Mouse (Mus musculus) forebrain, embryonic 11.5 days (tissue): ENCODE measurements around the gene Disc1. TPM values are rescaled to one million over a fixed set of nuclear protein-coding genes. Genes with fewer than 3 reads are reported as not detected.

Source experiments
- ATAC-seq: fragments of 200-750 bp; cut with Nextera tagmentation; replicated peaks from 2 replicates; pipeline ENCODE4 v1.8.0; 2017; ENCODE audit warnings: moderate TSS enrichment; ENCODE audit not compliant: low FRiP score
- DNase-seq: peaks from one replicate; pipeline ENCODE4 v3.0.0-alpha.2; 2017; ENCODE audit warnings: low spot score
- H3K27ac ChIP-seq: fragments of 300-500 bp; sonication (generic); 2 replicates; pipeline ENCODE4 v1.5.1; 2014; ENCODE audit warnings: low read depth, low read length
- H3K27me3 ChIP-seq: fragments of 300-500 bp; sonication (generic); 2 replicates; pipeline ENCODE4 v1.6.1; 2014; ENCODE audit warnings: mild to moderate bottlenecking, low read length, mixed read lengths; ENCODE audit not compliant: control insufficient read depth, insufficient read depth
- H3K36me3 ChIP-seq: fragments of 300-500 bp; sonication (generic); 2 replicates; pipeline ENCODE4 v1.6.1; 2014; ENCODE audit warnings: mild to moderate bottlenecking, low read length, moderate library complexity, mixed read lengths; ENCODE audit not compliant: control insufficient read depth, insufficient read depth
- H3K4me1 ChIP-seq: fragments of 300-500 bp; sonication (generic); replicated peaks from 2 replicates; pipeline ENCODE4 v1.6.1; 2014; ENCODE audit warnings: low read length, mixed read lengths; ENCODE audit not compliant: control insufficient read depth, insufficient read depth
- H3K4me2 ChIP-seq: fragments of 300-500 bp; sonication (generic); 2 replicates; pipeline ENCODE4 v1.6.1; 2014; ENCODE audit warnings: low read depth, mild to moderate bottlenecking, low read length, moderate library complexity, mixed read lengths; ENCODE audit not compliant: severe bottlenecking
- H3K4me3 ChIP-seq: fragments of 300-500 bp; sonication (generic); 2 replicates; pipeline ENCODE4 v1.5.1; 2014; ENCODE audit warnings: low read depth, low read length
- H3K9ac ChIP-seq: fragments of 300-500 bp; sonication (generic); 2 replicates; pipeline ENCODE4 v1.6.1; 2014; ENCODE audit warnings: low read length
- H3K9me3 ChIP-seq: fragments of 300-500 bp; sonication (generic); 2 replicates; pipeline ENCODE4 v1.6.1; 2016; ENCODE audit warnings: low read length, mixed read lengths; ENCODE audit not compliant: control insufficient read depth
- WGBS: fragments of 180-500 bp; shearing (Covaris S2); extraction: QIAGEN DNeasy Blood & Tissue Kit; methylation state at CpG from one replicate; pipeline ENCODE4 v1.1.7; 2014; 5-methylcytosine and 5-hydroxymethylcytosine counted together
- polyA plus RNA-seq: library from polyadenylated mRNA; unstranded; fragments of >200 nt; fragmentation: Nextera tagmentation; extraction: Ambion mirVana; gene quantifications from 2 replicates; pipeline ENCODE4 v1.2.1, GENCODE M21; 2014

Gene Disc1
- polyA plus RNA-seq, 1 experiment from 2014 or later = 1.3 TPM

DNA sequence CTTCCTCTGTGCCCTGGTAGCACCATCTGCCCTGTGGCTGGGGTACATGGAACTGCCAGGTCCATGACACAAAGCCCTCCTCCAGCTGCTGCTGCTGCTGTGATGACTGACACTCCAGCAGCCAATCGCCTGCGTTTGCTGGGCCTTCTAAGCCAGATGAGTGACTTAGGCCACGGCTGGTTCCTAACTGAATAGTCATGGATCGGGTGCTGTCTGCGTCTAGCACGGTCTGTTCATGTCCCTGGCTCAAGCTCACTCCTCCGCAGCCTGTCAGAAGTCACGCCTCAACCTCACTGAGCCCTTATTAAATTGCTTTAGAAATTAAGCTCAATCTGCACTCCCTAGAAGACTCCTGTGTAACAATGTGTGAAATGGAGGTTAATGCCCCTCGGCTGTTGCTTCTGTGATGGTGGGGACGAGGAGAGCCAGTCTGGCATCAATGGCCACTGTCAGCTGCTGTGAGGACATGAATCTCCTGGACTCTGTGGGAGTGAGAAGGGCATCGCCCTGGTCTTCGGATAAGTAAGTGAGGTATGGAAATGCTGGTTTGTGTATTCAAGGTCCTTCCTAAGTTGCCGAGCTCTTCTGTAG, 146.4 kb downstream of the Disc1 start:
- Histone ChIP-seq H3K9me3 (no peaks in the 10 kb centered on the region), H3K27ac (no peak overlapping the region), H3K9ac (no peak overlapping the region), H3K4me2 (no peak overlapping the region), H3K27me3 (no peaks in the 10 kb centered on the region), H3K36me3 (no peaks in the 10 kb centered on the region), H3K4me3 (no peak overlapping the region), H3K4me1 (no peaks in the 10 kb centered on the region)
- ATAC-seq (no peak), DNase-seq (no peak)
- whole genome bisulfite sequencing = 85% methylated on average over 13 of the region's 13 CpGs

DNA sequence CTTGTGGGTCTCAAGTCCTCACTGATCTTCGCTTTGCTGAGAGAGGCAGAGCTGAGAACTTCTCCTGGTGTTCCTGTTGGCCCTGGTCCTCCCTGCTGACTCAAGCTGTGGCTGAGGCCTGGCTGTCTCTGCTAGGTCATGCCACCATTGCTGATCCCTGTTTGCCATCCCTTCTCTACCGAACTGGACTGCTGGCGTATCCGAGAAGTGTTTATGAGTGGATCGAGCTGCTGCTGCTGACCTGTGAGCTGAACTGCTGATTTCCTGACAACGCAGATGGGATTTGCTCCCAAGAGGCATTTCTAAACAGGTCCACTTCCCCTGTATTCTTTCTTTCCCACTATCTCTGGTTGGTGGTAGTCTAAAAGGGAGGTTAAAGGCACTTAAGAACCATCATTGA, 147.7 kb downstream of the Disc1 start:
- no peak for DNase-seq
- Histone ChIP-seq H3K4me3 (no peak overlapping the region), H3K4me2 (no peak overlapping the region), H3K36me3 (no peaks in the 10 kb centered on the region), H3K4me1 (no peaks in the 10 kb centered on the region), H3K27me3 (no peaks in the 10 kb centered on the region), H3K9ac (no peak overlapping the region), H3K27ac (no peak overlapping the region), H3K9me3 (no peaks in the 10 kb centered on the region)
- ATAC-seq = no peak
- 88% methylated on average over 6 of the region's 6 CpGs for WGBS

DNA sequence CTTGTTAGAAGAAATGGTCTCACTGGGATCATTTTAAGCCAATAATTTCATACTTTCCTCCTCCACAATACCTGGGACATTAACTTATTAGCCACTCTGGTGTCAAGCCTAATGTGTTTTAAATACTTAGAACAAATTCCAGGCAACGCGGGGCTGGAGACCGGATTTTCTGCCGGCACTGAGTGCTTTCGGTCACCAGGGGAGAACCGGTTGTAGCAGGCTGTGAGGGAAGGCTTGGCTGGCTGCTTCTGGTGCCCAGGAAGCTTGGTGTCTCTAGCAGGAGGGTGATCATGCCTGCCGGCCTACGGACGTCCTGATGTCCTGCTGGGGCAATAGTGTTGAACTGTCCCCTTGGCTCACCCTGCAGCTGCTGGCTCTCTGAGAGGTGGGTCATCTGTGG, 149.0 kb downstream of the Disc1 start:
- Histone ChIP-seq H3K4me3 (no peak overlapping the region), H3K9ac (no peak overlapping the region), H3K27ac (no peak overlapping the region), H3K36me3 (no peaks in the 10 kb centered on the region), H3K27me3 (no peaks in the 10 kb centered on the region), H3K4me2 (no peak overlapping the region), H3K9me3 (no peaks in the 10 kb centered on the region), H3K4me1 (no peaks in the 10 kb centered on the region)
- ATAC-seq (no peak), DNase-seq (no peak)
- 88% methylated on average over 9 of the region's 9 CpGs for whole genome bisulfite sequencing

DNA sequence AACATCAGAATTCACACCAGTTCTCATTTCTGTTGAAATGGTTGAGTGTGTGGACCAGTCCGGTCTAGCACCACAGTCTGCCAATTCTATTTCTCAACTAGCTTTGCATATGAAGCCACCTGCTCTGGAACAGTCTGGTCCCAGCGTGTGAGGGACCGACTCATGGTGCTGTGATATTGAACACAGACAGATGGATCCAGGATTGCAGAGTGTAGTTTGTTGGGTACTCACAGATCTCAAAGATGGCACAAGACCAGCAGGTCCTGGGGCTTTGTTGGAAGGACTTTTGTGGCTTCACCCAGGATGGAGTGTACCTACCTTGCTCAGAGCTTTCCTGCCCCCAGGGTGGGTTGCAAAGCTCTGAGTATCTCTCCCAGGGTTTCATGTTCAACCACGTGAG, 151.6 kb downstream of the Disc1 start:
- WGBS = 91% methylated on average over 4 of the region's 4 CpGs

DNA sequence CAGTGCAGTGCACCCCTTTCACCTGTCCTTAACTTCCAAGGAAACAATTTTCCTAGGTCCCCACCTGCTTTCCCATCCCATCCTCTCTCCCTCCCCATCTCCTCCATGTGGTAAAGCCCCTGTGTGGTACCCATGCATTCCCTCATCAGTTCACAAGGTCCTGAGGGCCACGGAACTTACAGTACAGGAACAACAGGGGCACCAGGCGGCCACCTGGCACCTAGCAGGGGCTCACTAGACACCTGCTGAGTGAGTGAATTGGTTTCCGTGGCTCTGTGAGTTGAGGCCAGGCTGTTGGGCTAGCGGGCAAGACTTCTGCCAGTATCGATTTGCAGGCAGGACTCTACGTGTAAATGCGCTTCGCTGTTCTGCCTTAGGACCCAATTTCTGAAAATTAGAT, 152.4 kb downstream of the Disc1 start:
- 72% methylated on average over 8 of the region's 8 CpGs for WGBS
- no peaks in the 10 kb centered on the region for H3K9me3 ChIP-seq
- ATAC-seq = no peak

More for the DNA sequence above, 151.6 kb downstream of the Disc1 start:
- Histone ChIP-seq H3K4me1 (no peaks in the 10 kb centered on the region), H3K4me3 (no peak overlapping the region), H3K27me3 (no peaks in the 10 kb centered on the region), H3K9ac (no peak overlapping the region), H3K27ac (no peak overlapping the region), H3K4me2 (no peak overlapping the region), H3K36me3 (no peaks in the 10 kb centered on the region), H3K9me3 (no peaks in the 10 kb centered on the region)
- no peak for ATAC-seq
- DNase-seq = no peak

DNA sequence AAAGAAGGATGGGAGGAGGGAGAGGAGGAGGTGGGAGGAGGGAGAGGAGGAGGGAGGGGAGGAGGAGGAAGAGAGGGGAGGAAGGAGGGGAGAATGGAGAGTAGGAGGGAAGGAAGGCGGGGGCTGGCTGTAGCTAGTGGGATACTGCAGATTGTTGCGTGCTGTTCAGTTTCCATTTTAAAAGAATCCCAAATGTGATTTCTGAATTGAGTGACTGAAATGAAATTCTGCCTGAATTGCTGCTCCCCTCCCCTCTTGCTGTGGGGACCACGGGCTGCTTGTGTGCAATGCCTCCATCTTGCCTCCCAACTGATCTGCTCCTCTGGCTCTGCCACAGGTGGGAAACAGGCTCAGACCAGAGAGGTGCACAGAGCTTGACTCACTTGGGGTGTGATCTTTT, 153.0 kb downstream of the Disc1 start:
- no peak for ATAC-seq
- Histone ChIP-seq H3K9me3 (no peaks in the 10 kb centered on the region), H3K27me3 (no peaks in the 10 kb centered on the region), H3K9ac (no peak overlapping the region), H3K27ac (no peak overlapping the region), H3K4me1 (no peaks in the 10 kb centered on the region), H3K4me2 (no peak overlapping the region), H3K4me3 (no peak overlapping the region), H3K36me3 (no peaks in the 10 kb centered on the region)
- 88% methylated on average over 3 of the region's 3 CpGs for WGBS
- DNase-seq = no peak

More for the DNA sequence above, 152.4 kb downstream of the Disc1 start:
- H3K27me3 ChIP-seq = no peaks in the 10 kb centered on the region
- H3K4me1 ChIP-seq = no peaks in the 10 kb centered on the region
- H3K36me3 ChIP-seq = no peaks in the 10 kb centered on the region
- no peak overlapping the region for H3K9ac ChIP-seq
- no peak overlapping the region for H3K27ac ChIP-seq
- H3K4me2 ChIP-seq = no peak overlapping the region
- no peak overlapping the region for H3K4me3 ChIP-seq
- DNase-seq = no peak

DNA sequence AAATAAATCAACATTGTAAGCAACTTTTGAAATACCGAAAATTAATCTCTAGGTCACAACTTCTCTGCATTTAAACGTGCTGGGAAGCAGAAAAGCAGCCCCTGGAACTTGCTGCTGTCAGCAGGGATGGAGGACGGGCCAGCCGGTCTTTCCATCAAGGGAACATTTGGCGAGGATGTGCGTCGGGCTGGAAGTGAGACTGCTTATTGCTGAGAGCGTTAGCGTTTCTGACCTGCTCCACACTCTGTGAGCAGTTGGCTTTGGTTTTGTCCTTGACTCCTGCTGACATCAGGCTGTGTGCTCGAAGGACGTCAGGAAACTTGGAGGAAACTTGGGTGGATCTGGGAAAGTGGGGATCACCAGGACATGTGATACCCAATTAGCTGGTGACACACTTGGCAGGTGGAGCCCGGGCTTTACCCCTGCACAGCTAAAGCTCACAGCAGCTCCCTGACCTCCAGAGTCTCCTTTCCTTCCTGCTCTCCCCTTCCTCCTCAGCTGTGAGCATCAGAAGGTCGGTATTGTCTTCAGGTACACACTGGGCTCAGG, 158.7 kb downstream of the Disc1 start:
- H3K36me3 ChIP-seq = no peaks in the 10 kb centered on the region
- no peaks in the 10 kb centered on the region for H3K27me3 ChIP-seq

DNA sequence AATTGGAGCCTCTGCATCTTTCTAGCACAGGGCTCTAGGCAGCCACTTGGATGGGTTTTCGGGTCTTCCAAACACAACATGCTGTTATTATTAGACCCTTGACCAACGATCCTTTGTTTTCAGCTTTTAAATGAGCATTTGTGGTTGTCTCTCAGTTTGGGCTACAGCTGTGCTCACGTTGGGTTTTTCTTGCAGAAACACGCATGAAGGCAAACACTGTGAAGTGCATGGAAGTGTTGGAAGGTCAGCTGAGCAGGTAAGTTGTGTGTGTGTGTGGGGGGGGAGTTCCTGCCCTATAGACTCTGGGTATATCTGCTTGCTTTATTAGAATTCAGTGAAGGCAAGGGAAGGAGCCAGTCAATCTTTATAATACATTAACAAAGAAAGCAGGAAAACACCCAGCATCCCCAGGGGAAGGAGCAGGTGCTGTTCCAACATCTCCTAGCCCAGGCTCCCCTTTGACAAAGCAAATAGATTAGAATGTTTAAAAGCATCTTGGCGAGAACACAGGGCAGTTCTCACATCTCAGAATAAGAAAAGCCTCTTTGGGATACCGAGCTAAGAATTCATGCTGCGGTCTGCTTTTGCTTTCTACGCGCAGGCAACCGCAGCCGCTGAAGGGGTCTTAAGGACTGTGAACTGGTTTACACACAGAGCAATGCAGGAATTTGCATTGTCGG, 164.0 kb downstream of the Disc1 start:
- no peak overlapping the region for H3K4me3 ChIP-seq
- peaks cover 2% of the 10 kb centered on the region; the same call in 1 of the 2 replicates for H3K9me3 ChIP-seq
- peak overlapping the region; percentile 25; the same call in 1 of the 2 replicates for H3K9ac ChIP-seq
- WGBS = 13% methylated on average over 12 of the region's 12 CpGs
- no peaks in the 10 kb centered on the region; the same call in 1 of the 2 replicates for H3K27me3 ChIP-seq
- ATAC-seq (peak; percentile 55; the same call in 1 of the 2 replicates), DNase-seq (peak; percentile 54)
- H3K27ac ChIP-seq = peak overlapping the region; percentile 60
- H3K4me1 ChIP-seq = peaks cover 14% of the 10 kb centered on the region; the same call in 1 of the 2 replicates
- no peaks in the 10 kb centered on the region for H3K36me3 ChIP-seq
- H3K4me2 ChIP-seq = peak overlapping the region; percentile 40; the same call in 1 of the 2 replicates

More for the DNA sequence above, 158.7 kb downstream of the Disc1 start:
- 44% methylated on average over 13 of the region's 13 CpGs for WGBS
- Histone ChIP-seq H3K4me1 (peaks cover 2% of the 10 kb centered on the region; the same call in 1 of the 2 replicates), H3K9ac (no peak overlapping the region), H3K27ac (no peak overlapping the region), H3K9me3 (peaks cover 2% of the 10 kb centered on the region; the same call in 1 of the 2 replicates), H3K4me3 (no peak overlapping the region), H3K4me2 (no peak overlapping the region)
- DNase-seq (no peak), ATAC-seq (no peak)
